Mouse (Mus musculus): Measurements from ENCODE around the gene Ldb2.

The Ldb2 gene

DNA sequence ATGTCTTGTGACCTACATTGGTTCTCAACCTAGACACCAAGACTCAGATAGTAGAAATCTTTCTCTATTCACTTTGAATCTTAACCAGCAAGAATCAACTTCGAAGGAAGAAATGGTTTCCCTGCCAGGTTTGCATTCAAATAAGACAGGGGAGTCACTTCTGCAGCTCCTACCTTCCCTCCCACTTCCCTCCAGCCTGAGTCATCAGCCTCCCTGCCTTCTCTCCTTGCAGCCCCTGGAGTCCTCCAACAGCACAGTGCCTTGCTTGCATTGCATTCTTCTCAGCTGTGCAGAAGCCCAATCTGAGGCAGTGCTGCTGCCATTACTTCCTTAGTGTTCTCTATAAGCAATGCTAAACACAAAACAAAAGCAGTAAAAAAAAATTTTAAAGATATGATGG is 79.6 kb downstream of the Ldb2 start:
- in situ Hi-C loops (cut with MboI): no loop called here

DNA sequence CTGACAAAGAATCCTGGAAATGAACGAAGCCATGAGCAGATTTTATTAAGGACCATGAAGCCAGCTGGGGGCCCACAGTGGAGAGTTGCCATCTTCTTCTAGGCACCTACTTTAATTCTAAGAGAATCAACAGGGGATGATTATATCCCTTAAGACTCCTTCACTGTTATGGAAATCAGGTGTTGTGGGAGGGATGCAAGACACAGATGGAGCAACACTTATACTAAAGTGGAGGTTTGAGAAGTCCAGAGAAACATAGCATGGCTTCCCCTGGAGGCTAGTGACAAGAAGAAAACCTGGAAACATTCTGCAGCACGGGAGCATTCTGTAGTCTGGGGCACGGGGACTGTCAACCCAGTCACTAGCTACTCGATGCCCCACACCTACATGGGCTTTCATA is 85.0 kb downstream of the Ldb2 start:
- in situ Hi-C loops (cut with MboI): no loop called here

DNA sequence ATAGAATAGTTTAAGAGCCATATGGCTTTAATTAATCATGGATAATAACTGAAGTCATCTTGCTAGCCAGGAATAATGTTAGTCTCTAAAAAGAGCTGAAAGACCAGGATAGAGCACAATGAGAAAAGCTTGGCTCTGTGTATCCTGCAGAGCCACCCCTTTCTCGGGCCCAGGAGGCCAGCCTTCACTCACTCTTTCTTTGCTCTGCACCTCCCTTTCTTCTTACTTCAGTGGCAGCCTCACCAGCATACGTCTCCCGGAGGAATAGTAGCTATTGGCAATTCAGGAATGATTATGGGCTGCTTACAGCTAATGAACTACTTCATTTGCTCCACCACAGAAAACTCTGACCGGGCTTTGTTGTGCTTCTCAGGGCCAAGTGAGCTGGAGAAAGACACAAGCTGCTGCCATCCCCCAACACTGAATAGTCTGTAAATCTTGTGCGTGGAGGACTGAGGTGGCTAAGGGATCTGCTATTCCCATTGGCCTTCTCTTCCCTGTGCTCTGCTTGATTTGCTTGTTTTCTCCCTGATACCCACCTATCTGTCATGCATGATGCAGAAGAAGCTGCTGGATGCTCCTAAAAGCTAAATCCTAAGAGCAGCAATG is 86.2 kb downstream of the Ldb2 start:
- in situ Hi-C loops (cut with MboI): no loop called here

DNA sequence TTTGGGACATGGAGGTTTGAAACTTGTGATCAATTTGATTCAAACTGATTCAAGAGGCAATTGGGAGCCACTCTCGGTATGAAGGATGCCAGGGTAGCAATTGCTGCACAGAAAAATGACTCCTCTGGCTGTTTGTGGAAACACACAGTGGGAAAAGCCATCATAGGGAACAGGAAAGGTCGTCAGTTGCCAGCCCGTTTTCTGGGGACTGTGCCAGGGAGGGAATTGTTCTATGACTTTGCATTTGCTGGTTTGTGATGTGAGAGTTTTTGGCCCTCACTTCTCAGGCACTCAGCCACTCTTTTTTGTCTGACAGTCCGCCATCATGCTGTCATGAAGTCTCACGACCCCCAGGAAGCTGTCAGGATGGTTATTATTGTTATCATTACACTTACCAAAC is 88.3 kb downstream of the Ldb2 start:
- in situ Hi-C loops (cut with MboI): no loop called here

DNA sequence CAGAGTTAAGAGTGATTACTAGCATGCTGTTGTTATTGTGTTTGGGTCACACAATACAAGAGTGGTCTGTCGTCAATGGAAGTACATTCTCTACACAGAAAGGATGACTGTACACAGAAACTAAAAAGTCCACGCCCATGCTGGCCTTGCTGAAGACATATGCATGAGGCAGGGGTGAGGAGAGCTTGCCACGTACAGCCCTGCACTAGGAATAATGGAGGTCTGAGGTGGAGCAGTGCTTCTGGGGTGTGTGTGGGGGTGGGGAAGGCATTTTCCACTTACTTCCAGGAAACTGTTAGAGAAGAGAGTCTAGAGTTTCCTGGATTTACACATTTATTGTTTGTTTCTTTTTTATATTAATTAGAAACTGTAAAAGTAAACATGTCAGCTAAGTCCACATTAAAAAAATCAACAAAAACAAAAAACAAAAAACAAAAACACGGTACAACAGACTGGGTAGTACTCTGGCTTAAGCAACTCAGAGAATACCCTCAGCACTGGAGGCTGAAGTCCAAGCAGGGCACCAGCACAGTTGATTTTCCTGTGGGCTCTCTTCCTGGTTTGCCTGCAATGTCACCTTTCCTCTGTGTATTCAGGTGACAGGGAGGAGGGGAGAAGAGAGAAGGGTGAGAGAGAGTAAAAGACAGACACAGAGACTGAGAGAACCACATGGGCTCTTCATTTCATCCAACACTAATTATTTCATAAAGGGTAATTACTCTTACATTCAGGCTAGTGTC is 89.2 kb downstream of the Ldb2 start:
- in situ Hi-C loops (cut with MboI): no loop called here

DNA sequence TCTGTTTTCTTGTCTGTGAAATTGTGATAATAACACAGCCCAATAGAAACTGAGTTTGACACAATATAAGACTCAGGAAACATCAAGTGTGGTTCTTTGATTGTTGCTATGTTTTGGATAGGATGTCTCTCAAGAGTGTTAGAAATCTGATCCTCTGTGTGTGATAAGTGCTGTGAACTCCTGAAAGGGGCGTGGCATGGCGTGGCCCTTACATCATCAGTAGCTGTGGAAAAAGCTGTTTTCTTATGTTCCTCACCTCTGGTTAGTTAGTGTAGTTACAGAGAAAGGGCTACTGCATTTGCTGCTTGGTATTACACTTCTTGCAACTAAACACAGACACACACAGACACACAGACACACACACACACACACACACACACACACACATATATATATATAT is 90.2 kb downstream of the Ldb2 start:
- in situ Hi-C loops (cut with MboI): no loop called here

DNA sequence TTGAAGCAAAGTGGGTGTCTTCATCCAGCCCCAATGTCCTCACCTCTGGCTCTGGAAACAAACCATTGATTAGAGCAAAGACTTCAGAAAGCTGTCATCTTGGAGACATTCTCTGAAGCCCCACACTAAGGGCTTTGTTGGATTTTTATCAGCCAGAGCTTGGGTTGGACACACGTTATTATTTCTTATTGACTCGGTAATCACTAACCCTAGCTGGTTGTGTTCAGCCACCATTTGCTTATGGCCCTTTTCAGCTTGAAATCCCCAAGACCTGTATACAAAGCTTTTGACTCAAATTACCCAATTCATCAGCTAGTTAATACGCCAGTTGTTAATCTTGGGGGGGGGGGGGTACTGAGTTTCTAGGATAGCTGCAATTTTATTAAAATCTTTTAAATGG is 91.5 kb downstream of the Ldb2 start:
- in situ Hi-C loops (cut with MboI): no loop called here

DNA sequence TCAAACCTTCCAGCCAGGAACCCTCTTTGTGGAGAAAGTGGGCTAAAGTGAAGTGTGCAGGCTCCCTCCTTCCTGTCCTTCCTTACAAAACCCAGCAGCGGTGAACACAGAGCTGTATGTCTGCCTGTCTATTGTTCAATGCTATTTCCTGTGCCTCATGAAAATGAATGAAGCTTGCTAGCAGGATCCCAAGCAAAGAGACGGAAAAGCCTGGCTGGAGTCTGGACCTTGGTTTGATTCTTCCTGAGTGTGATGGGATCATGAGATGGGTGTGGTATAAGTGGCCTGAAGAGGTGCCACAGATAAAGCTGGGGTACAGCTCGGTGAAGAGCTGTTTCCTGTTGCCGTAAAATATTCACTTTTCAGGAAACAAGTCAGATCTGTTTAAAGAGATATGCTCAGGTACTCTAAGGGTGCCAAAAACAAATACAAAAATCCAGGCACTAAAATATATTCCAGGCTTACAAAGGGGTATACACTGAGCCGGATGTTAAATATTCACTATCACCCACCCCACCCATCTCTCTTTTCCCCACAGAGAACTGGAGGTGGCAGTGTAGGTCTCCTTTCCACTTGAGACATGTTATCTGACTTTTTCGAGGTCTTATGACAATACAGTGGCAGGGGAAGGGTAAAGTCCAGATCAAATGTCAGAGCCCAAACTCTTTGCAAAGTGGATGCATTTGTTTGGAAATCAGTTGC is 92.3 kb downstream of the Ldb2 start:
- in situ Hi-C loops (cut with MboI): no loop called here

DNA sequence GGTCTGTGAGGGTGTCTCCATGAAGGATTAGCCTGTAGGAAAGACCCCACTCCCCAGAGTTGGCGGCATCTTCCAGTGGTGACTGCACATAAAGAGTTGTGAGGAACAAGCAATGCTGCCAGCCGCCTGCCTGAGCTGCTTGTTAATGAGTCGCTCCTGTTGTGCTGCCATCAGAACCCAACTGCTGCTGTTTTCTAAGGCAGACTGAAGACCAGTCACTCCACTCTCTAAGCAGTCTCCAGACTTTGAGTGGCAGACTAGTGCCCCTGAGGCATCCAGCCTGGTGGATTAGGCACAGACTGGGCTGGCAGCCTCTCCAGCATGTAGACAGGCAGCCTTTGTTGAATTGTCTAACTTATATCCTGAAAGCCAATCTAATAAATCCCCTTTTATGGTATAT is 101.5 kb downstream of the Ldb2 start:
- in situ Hi-C loops (cut with MboI): no loop called here

DNA sequence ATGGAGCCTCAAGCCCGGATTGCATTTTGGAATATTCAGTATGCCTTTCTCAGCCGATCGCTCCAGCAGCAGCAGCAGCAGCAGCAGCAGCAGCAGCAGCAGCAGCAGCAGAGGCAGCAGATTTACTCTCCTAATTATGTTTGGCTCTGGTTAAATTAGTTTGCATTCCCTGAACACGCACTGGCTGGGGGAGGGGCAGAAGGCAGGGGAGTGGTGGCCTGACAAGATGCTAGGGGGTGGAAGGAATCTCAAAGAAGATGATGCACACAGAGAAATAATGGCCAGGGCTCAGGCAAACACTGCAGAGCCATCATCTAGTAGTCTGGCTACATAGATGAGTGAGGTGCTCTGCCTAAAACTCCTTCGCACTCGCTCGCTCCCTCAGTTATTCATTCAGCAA is 102.9 kb downstream of the Ldb2 start:
- in situ Hi-C loops (cut with MboI): no loop called here

DNA sequence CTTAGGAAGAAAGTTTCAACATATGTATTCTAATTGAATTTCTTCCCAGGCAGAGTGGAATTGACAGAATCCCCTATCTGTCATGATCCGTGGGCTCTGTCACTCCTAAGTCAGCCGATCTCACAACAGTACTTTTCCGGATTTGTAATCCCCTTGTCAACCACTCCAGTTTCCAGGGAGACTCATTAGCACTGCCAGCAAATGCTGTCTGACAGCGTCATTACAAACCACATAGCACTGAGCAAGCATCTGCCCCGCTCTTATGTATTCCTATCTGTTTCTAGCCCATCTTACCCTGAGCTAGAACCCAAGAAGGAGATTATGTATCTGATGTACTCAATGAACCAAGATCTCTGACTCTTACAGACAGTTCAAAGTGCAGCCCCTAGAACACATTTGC is 105.8 kb downstream of the Ldb2 start:
- in situ Hi-C loops (cut with MboI): no loop called here

DNA sequence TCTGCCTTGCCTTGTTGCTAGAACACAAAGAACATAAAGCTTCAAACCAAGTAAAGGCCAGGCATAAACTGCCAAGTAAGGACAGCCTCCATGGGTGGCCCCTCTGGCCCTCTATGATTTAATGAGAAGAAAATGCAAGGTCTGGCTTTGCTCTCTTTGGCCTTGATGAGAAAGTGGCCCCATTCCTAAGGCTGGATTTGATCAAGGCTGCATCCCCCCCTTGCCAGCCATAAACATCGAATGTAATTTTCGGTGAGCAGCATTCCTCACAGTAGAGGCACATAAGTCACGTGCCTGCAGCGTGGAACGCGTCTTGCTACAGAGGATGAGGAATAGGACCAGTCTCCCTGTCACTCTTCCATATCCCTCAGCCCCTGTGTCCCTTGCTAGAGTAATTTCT is 113.1 kb downstream of the Ldb2 start:
- in situ Hi-C loops (cut with MboI): no loop called here

DNA sequence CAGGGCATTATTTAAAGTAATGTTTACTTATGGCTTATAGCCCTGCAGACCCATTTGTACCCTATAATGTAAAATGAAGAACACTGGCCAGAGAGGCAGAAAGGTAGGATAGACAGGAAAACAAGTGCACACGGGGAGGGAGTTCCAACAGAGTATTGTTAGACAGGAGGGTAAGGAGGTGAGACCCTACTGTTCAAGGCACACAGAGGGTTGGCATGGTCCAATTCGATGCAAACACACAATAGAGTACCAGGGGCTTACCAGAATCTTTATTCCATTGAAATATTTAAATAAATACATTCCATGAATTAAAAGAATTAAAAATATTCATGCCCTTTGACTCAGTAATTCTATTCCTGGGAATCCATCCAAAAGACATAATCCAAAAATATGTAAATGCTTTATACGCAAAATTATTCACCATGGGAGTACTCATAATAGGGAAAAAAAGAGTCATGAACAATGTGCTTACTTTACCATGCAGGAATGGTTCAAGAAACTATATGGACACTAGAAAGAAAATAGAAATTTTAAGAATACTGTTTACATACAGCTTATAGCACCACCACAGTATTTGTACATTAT is 118.3 kb downstream of the Ldb2 start:
- in situ Hi-C loops (cut with MboI): no loop called here

DNA sequence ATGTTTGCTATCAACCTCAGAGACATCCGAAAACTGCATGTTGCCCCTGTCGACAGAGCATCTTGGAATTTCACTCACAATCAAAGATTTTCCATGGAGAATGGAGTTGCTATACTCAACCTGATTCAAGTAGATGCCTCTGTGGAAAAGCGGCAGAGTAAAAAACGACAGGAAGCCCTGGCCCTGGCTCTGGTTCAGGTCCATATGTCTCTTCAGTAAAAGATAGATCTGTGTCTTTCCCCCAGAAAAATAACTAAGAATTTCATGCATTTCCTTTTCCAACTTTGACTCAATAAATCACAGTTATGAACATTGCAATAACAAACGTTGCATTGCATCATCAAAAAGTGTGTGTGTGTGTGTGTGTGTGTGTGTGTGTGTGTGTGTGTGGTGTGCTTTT is 121.7 kb downstream of the Ldb2 start:
- in situ Hi-C loops (cut with MboI): no loop called here

DNA sequence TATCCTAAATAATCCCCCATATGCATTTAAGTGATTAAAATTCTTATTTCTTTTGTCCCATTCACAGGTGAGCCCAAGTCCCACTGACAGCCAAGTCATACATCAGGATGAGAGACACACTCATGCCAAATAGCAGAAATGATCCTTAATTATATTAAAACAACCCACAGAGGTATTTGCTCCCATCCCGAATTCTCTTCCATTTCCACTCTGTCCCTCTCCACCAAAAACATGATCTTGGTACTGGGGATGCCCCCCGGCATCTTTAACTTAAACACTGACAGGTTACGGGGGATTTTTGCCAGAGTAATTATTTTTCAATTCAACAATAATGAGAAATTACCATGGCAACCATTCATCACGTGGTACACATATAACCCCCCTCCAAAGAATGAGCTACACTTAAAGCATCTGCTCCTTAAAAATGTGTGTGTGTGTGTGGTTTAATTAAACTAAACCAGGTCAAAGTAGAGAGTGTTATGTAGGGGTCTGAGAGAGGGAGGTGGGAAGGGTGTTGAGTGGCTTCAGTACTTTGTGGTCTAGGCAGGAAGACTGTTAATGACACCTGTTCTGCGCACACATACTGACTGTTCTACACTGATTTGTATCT is 123.2 kb downstream of the Ldb2 start:
- in situ Hi-C loops (cut with MboI): no loop called here

DNA sequence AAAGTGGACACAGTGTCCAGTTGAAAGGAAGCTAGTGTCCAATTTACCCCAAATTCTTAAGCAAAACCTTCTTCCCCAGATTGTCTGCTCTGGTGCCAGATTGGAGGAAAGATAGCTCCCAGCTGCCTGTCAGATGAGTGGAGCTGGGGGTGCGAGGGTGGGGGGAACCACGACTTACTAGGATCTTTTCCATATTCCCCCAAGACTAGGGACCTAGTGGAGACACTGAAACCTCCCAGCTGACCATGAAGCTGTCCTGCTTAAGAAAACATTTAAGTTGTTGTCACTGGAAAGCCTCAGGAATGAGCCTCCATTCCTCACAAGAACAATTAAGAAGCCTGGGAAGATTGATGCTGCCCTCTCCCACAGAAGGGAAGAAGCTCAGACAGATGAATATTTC is 129.1 kb downstream of the Ldb2 start:
- in situ Hi-C loops (cut with MboI): no loop called here

DNA sequence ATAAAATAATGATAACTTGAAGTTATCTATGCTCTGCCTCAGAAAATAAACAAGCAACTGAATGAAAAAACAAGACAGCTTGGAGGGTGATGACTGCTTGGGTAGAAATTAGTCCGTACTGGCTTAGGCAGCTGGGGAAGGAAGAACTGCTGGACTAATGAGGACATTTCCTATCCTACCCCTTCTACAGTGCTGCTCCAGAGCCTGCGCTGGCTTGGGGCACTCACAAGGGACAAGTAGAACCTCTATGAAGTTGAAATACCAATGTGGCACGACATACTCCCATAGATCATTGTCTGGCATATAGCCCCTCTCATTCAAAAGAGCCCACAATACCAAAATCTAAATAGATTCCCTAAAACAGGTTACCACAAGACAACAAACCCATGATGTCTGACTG is 131.6 kb downstream of the Ldb2 start:
- in situ Hi-C loops (cut with MboI): no loop called here

DNA sequence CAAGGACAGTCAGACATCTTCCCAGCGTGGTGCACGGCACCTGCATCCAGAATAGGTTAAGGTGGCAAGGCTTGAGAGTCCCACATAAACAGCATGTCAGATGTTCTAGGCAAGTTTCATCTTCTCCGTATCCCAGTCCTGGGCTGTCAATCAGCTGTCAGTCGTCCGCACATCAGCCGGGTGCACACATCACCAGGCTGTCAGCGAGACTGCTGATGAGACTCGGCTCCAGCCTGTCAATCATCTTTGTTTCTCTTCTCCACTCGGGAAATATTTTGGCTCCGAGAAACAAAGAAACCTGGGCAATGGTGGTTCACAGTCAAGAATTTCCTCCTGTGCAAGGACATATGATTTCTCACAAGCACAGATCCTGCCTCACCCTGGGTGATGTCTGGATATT is 132.1 kb downstream of the Ldb2 start:
- in situ Hi-C loops (cut with MboI): no loop called here

DNA sequence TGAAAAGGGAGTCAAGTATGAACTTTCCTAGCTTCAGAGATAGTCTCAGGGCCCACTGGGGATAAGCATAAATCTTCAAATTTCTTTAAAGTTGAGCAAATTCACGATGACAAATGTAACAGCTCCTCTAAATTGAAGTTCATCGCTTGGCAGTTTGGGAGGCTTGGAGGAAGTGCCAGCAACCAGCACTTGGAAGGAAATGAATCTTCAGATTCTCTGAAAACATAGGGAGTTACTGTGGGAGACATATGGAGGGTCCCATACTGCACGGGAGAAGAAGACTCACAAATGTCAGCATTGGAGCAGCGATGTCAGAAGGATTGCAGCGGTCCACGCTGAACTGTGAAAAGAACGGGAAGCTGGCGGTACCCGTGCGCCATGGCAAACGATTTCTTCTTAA is 139.8 kb downstream of the Ldb2 start:
- in situ Hi-C loops (cut with MboI): no loop called here

DNA sequence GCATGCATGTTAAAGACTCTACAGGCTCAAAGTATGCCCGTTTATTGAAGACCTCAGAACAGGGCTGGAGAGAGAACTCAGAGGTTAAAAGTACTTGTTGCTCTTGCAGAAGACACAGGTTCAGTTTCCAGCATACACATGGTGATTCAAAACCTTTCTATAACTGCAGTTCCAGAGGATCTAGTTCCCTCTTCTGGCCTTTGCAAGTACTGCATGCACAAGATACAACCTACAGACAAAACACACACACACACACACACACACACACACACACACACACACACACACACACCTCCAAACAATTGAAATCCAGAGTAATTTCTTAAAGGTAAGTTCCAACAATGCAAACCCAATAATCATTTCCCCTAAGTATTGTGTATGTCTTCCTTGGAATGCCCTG is 142.8 kb downstream of the Ldb2 start:
- in situ Hi-C loops (cut with MboI): no loop called here

DNA sequence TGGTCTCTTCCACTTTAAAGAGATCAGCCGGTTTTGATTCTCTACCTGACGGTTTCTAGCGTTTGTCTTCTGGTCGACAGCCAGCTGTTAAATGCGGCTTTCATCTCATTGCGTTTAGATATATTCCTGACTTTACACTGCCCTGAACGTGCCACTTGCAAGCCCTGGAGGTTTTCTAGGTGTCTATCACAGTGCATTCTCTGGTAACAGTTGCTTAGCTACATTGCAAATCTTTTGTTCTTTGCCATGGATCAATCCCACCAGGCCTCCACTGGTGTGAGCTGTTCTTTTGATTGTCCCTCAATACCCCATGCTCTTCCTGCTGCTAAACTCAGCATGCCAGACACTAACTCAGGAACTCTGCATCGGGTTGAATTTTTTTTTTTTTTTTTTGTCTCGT is 145.1 kb downstream of the Ldb2 start:
- in situ Hi-C loops (cut with MboI): no loop called here

DNA sequence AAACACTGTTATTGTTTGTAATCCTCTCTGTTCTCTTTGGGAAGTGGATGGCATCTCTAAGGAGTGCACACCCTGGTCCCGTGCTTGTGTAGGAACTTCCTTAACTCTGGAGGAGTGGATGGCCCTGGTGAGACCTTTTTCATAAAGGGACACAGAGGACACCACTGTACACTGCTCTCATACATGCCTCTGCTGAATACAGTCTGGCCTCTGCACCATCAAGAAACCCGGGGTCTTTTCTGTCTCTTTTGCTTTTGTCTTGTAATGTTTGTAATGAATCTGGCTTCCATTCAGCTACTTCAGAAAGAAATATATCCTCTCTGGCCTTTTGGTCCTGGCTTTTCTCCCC is 152.7 kb downstream of the Ldb2 start:
- in situ Hi-C loops (cut with MboI): no loop called here
